Mouse (Mus musculus) C2C12 (cell line): ENCODE measurements around the gene Ccdc159.

ENCODE experiments used
- CEBPB ChIP-seq: IDR thresholded peaks from one replicate; pipeline ENCODE4 v1.6.1; 2011; ENCODE audit warnings: low read depth, mild to moderate bottlenecking, control low read depth, moderate library complexity
- CTCF ChIP-seq: IDR thresholded peaks from one replicate; pipeline ENCODE4 v1.5.1; 2011; ENCODE audit not compliant: control insufficient read depth, insufficient read depth, insufficient read length
- FOSL1 ChIP-seq: IDR thresholded peaks from one replicate; pipeline ENCODE4 v1.8.0; 2011; ENCODE audit warnings: mild to moderate bottlenecking, low read length; ENCODE audit not compliant: poor library complexity, insufficient read depth, severe bottlenecking
- MAX ChIP-seq: IDR thresholded peaks from one replicate; pipeline ENCODE4 v1.6.1; 2011; ENCODE audit warnings: mild to moderate bottlenecking, control low read depth
- MYOD1 ChIP-seq: IDR thresholded peaks from one replicate; pipeline ENCODE4 v1.6.1; 2011; ENCODE audit warnings: low read depth; ENCODE audit not compliant: control insufficient read depth, insufficient read length
- MYOG ChIP-seq: IDR thresholded peaks from one replicate; pipeline ENCODE4 v1.6.1; 2011; ENCODE audit not compliant: control insufficient read depth, insufficient read length; ENCODE audit errors: extremely low read depth
- USF1 ChIP-seq: IDR thresholded peaks from one replicate; pipeline ENCODE4 v1.6.1; 2011; ENCODE audit warnings: low read depth, mild to moderate bottlenecking, control low read depth, moderate library complexity

DNA sequence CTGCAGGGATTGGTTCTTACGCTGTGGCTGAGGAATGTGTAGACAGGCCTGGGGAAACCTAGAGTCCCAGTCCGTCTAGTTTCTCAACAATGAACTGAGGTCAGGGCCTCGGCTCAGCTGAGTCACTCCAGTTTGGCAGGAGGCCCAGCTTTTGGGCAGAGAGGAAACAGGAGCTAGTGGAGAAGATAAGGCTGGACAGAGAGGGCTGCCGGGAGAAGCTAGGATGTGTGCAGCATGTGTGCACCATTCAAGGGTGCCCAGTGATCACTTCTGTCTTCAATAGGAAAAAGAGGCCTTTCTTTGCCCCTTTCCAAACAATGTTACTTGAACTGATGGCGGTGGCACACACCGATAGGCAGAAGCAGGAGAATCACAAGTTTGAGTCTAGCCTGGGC lies 3.2 kb upstream of the Ccdc159 start:
- TF ChIP-seq USF1 (no peak), CTCF (no peak), FOSL1 (peak; percentile 9), MYOG (no peak), MYOD1 (no peak), MAX (no peak), CEBPB (peak; percentile 72)
